Mouse (Mus musculus) erythroblast, embryonic 14.5 days (primary cell): ENCODE measurements around the gene Pld6. TPM values are rescaled to one million over a fixed set of nuclear protein-coding genes. Genes with fewer than 3 reads are reported as not detected.
A peak's percentile ranks its signal among the peaks of the same experiment; 100 is the strongest.

Source experiments
- H3K27me3 ChIP-seq: 2 replicates; pipeline ENCODE4 v1.6.1; 2012; ENCODE audit warnings: inconsistent platforms; ENCODE audit not compliant: control insufficient read depth
- H3K36me3 ChIP-seq: 2 replicates; pipeline ENCODE4 v1.6.1; 2012; ENCODE audit warnings: mild to moderate bottlenecking, inconsistent platforms; ENCODE audit not compliant: control insufficient read depth
- H3K4me1 ChIP-seq: 2 replicates; pipeline ENCODE4 v1.6.1; 2012; ENCODE audit warnings: inconsistent platforms; ENCODE audit not compliant: control insufficient read depth
- H3K4me3 ChIP-seq: replicated peaks from 2 replicates; pipeline ENCODE3; 2012; ENCODE audit warnings: moderate library complexity, mild to moderate bottlenecking, inconsistent platforms
- H3K9me3 ChIP-seq: 2 replicates; pipeline ENCODE4 v1.6.1; 2012; ENCODE audit warnings: low read length, inconsistent platforms, mixed read lengths; ENCODE audit not compliant: control insufficient read depth
- GATA1 ChIP-seq: IDR thresholded peaks from 2 replicates; pipeline ENCODE4 v1.6.1; 2012; ENCODE audit warnings: low read length, inconsistent platforms, mixed read lengths
- TAL1 ChIP-seq: IDR thresholded peaks from 3 replicates; pipeline ENCODE4 v1.6.1; 2012; ENCODE audit warnings: low read length, inconsistent platforms, mixed read lengths
- polyA plus RNA-seq: library from polyadenylated mRNA; stranded (reverse); fragments of >175 nt; gene quantifications from 2 replicates; pipeline ENCODE4 v1.2.3, GENCODE M21; 2012

The Pld6 gene
- polyA plus RNA-seq = not detected in 2 replicates

DNA sequence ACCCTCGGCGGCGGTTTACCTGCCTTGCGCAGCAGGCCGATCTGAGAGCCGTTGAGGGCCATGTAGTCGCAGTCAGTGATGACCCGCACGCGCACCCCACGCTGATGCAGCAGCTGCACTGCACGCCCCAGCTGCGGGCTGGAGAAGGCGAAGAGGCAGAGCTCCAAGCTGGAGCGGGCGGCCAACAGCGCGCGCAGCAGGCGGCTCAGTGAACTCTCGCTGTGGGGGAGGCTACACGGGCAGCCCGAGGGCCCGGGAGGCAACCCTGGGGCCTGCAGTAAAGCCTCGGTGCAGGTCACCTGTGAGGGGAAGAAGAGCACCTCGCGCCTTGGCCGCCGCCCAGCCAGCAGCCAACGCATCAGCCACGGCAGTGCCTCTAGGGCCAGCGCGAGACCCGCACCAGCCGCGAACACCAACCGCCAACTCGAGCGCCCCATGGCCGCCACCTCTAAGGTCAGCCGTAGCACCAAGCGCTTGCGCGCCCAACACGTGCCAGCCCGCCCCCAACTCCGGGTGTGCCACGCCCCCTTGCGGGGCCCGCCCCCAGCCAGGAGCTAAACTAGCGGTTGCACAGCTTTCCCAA lies at the start of gene Pld6:
Gene Pld6, minus strand, starts transcription at position 447 of the 583 bp plus-strand sequence.
- peaks cover 16% of the 10 kb centered on the region for H3K36me3 ChIP-seq
- TF ChIP-seq TAL1 = no peak
- no peak for TF ChIP-seq GATA1
- H3K4me3 ChIP-seq = peak within 1 kb of the TSS; percentile 58
- H3K27me3 ChIP-seq = peaks cover 7% of the 10 kb centered on the region
- H3K4me1 ChIP-seq = peaks cover 19% of the 10 kb centered on the region
- no peaks in the 10 kb centered on the region for H3K9me3 ChIP-seq

DNA sequence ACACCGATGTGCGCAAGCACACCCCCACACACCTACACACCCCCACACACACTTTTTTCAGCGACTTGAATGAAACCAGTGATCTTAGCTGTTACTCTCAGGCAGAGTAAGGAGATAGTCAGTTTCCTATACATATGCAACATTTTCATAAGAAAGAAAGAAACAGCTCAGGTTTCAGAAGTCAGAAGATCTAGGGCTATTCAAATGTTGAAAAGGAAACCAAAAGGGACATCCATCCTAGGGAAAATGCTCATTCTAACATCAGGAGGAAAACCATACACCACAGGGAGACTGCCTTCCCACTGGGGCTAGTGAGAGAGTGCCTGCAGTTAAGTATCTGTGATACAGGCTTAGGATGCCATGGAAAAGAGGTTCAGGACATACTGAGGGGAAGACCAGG lies 34.2 kb upstream of the Pld6 start:
- Histone ChIP-seq H3K9me3 (no peaks in the 10 kb centered on the region), H3K4me3 (no peak overlapping the region), H3K36me3 (peaks cover 97% of the 10 kb centered on the region), H3K4me1 (no peaks in the 10 kb centered on the region; the same call in 1 of the 2 replicates), H3K27me3 (no peaks in the 10 kb centered on the region)
- no peak for TF ChIP-seq TAL1
- no peak for TF ChIP-seq GATA1

GRCm38 (mm10) chr11:59817916-59818315 lies 30.5 kb upstream of the Pld6 start:
- H3K4me3 ChIP-seq = no peak overlapping the region
- H3K27me3 ChIP-seq = no peaks in the 10 kb centered on the region
- H3K9me3 ChIP-seq = no peaks in the 10 kb centered on the region
- TF ChIP-seq GATA1 (no peak), TAL1 (no peak)
- peaks cover 77% of the 10 kb centered on the region for H3K36me3 ChIP-seq
- no peaks in the 10 kb centered on the region; the same call in none of the 2 replicates for H3K4me1 ChIP-seq

- no peak overlapping the region for H3K4me3 ChIP-seq
- peaks cover 11% of the 10 kb centered on the region for H3K4me1 ChIP-seq
- H3K9me3 ChIP-seq = no peaks in the 10 kb centered on the region
- H3K27me3 ChIP-seq = no peaks in the 10 kb centered on the region
- peaks cover 56% of the 10 kb centered on the region for H3K36me3 ChIP-seq
- TF ChIP-seq GATA1 = no peak
- no peak for TF ChIP-seq TAL1
Measured at GRCm38 (mm10) chr11:59815482-59816065, 28.1 kb upstream of the Pld6 start.

- TF ChIP-seq GATA1 (no peak), TAL1 (no peak)
- H3K36me3 ChIP-seq = peaks cover 50% of the 10 kb centered on the region
Measured at GRCm38 (mm10) chr11:59814936-59815335, 27.5 kb upstream of the Pld6 start.

GRCm38 (mm10) chr11:59814311-59814710 lies 26.9 kb upstream of the Pld6 start:
- Histone ChIP-seq H3K27me3 (no peaks in the 10 kb centered on the region), H3K4me3 (no peak overlapping the region), H3K4me1 (peaks cover 16% of the 10 kb centered on the region), H3K36me3 (peaks cover 44% of the 10 kb centered on the region), H3K9me3 (no peaks in the 10 kb centered on the region)
- TF ChIP-seq GATA1 = no peak
- TF ChIP-seq TAL1 = no peak

More at GRCm38 (mm10) chr11:59814936-59815335, 27.5 kb upstream of the Pld6 start:
- Histone ChIP-seq H3K4me3 (no peak overlapping the region), H3K4me1 (peaks cover 12% of the 10 kb centered on the region), H3K27me3 (no peaks in the 10 kb centered on the region), H3K9me3 (no peaks in the 10 kb centered on the region)

- Histone ChIP-seq H3K36me3 (peaks cover 33% of the 10 kb centered on the region), H3K9me3 (no peaks in the 10 kb centered on the region)
Measured at GRCm38 (mm10) chr11:59813276-59813675, 25.8 kb upstream of the Pld6 start.

DNA sequence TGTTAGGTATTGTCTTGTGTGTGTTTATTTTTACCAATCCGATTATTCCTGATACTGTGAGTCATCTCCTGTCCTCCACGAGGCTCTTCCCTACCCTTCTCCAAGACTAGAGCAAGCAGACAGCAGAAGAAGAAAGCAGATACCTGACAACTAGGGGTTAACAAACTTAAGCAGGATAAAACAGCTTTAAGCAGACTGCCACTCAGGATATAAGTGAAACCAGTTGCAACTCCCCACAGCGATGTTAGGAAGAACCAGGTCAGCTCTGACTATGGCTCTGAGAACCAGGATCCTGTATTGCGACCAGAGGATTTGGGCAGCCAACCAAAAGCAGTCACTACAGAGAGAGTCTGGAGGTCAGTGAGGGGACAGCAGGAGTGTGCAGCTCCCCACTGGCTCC lies 23.8 kb upstream of the Pld6 start:
- H3K4me1 ChIP-seq = peaks cover 26% of the 10 kb centered on the region
- no peaks in the 10 kb centered on the region for H3K9me3 ChIP-seq
- H3K36me3 ChIP-seq = peaks cover 28% of the 10 kb centered on the region
- peak overlapping the region; percentile 82 for H3K4me3 ChIP-seq
- TF ChIP-seq GATA1 (no peak), TAL1 (no peak)
- no peaks in the 10 kb centered on the region for H3K27me3 ChIP-seq

More at GRCm38 (mm10) chr11:59813276-59813675, 25.8 kb upstream of the Pld6 start:
- peaks cover 26% of the 10 kb centered on the region for H3K4me1 ChIP-seq
- TF ChIP-seq GATA1 = no peak
- TF ChIP-seq TAL1 = no peak
- H3K4me3 ChIP-seq = no peak overlapping the region
- H3K27me3 ChIP-seq = no peaks in the 10 kb centered on the region

DNA sequence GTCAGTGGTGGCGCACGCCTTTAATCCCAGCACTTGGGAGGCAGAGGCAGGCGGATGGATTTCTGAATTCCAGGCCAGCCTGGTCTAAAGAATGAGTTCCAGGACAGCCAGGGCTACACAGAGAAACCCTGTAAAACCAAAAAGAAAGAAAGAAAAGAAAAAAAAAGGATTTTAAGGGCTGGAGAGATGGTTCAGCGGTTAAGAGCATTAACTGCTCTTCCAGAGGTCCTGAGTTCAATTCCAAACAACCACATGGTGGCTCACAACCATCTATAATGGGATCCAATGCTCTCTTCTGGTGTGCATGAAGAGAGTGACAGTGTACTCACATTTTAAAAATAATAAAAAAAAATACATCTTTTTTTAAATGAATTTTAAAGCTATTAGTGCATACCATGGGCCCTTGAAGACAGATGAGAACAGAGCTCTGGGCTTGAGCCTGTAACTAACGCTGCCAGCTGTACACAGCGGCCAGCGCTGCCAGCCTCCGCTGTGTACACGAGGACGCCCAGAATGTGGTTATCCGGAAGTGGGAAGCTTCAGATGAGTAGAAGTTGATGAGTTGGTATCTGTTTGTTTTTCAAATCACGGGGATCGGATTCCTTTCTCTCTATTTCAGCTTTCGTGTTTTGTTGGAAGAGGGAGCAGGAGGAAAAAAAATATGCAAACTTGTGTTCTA lies 23.2 kb upstream of the Pld6 start:
- Histone ChIP-seq H3K4me3 (peak overlapping the region; percentile 82), H3K36me3 (peaks cover 28% of the 10 kb centered on the region), H3K27me3 (no peaks in the 10 kb centered on the region), H3K4me1 (peaks cover 27% of the 10 kb centered on the region), H3K9me3 (no peaks in the 10 kb centered on the region)
- TF ChIP-seq TAL1 (no peak), GATA1 (no peak)
